Mouse (Mus musculus) erythroblast, embryonic 14.5 days (primary cell): ENCODE results near the gene Itgb3.

Source experiments
- GATA1 ChIP-seq: IDR thresholded peaks from 2 replicates; pipeline ENCODE4 v1.6.1; 2012; ENCODE audit warnings: low read length, inconsistent platforms, mixed read lengths
- TAL1 ChIP-seq: IDR thresholded peaks from 3 replicates; pipeline ENCODE4 v1.6.1; 2012; ENCODE audit warnings: low read length, inconsistent platforms, mixed read lengths

DNA sequence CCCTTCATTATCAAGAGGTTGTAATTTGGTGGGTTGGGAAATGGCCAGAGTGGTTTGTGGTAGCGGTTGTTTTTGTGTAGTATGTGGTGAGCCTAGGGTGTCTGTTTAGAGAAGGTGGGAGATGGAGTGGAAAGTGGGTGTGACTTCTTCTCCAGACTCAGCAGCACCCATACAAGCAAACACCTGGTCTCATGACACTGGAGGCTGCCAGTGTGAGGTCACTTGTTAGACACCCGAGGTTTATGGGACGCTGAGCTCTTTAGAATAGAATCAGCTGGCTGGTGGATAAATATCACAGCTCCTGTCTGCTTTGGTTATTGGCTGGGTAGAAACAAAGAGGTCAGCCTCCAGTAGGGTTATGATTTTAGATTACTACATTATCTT, 56.1 kb downstream of the Itgb3 start:
- TF ChIP-seq GATA1: no peak
- no peak for TF ChIP-seq TAL1
